Mouse (Mus musculus): Measurements from ENCODE around the gene Kif19a. TPM values are rescaled to one million over a fixed set of nuclear protein-coding genes. Genes with fewer than 3 reads are reported as not detected.

The Kif19a gene
- total RNA-seq, 2 experiments from 2014 or later, result 0.24 to 0.47 TPM

Other genes with a start within 250 kb of the Kif19a start
- 100 to 1,000 TPM; 771 to 825 TPM for gene Rpl38, start 96.9 kb upstream of the Kif19a start, total RNA-seq (2021)
- gene Ttyh2, start 90.0 kb upstream of the Kif19a start, total RNA-seq (2021), result 10 to 100 TPM; 25.2 to 26.3 TPM
- under 1 TPM; 0.55 to 0.57 TPM for gene Dnaic2, start 38.0 kb upstream of the Kif19a start, total RNA-seq (2021)
- under 1 TPM in 1 of 2 experiments, not detected in 1; 0.32 TPM for gene Btbd17, start 30.6 kb downstream of the Kif19a start, total RNA-seq (2021)
- not detected for gene Gpr142, start 33.5 kb downstream of the Kif19a start, total RNA-seq (2021)
- 10 to 100 TPM; 12.9 to 18.1 TPM for gene Gprc5c, start 85.8 kb downstream of the Kif19a start, total RNA-seq (2021)
- gene Cd300a, start 124.7 kb downstream of the Kif19a start, total RNA-seq (2021), result under 1 TPM; 0.96 to 0.99 TPM
- under 1 TPM; 0.19 to 0.77 TPM for gene Cd300lb, start 169.0 kb downstream of the Kif19a start, total RNA-seq (2021)
- gene Cd300c, start 203.8 kb downstream of the Kif19a start, total RNA-seq (2021), result not detected
- under 1 TPM; 0.41 to 0.84 TPM for gene Cd300ld, start 224.5 kb downstream of the Kif19a start, total RNA-seq (2021)
- gene Cd300c2, start 236.5 kb downstream of the Kif19a start, total RNA-seq (2021), result 1 to 10 TPM; 1.7 to 2.1 TPM